Comparison of ENCODE assay signal across 21 mouse cellular contexts in genomic region chr16:33930785-33931184, GRCm38 (mm10). TPM values are rescaled to one million over a fixed set of nuclear protein-coding genes. Genes with fewer than 3 reads are reported as not detected.
A peak's percentile ranks its signal among the peaks of the same experiment; 100 is the strongest.
DNase-seq lines count a peak whose midpoint lies in the region; ATAC-seq lines count a peak whose summit lies in the region.
"Had no signal": no experiment of that assay in that cellular context is flagged by ENCODE, and none has a peak within 500 bp of the region (broad histone marks: within the 10 kb centered on the region; RNA-seq: fewer than 3 reads in every experiment).

No protein-coding gene starts in this region.

- H3K9ac ChIP-seq in kidney, embryonic 14.5 days (ENCODE audit: low read depth, low read length), result no peak overlapping the region
- no peak overlapping the region for H3K9ac ChIP-seq in midbrain, embryonic 13.5 days (replicated peaks)
- H3K9ac ChIP-seq: forebrain, embryonic 13.5 days; hindbrain, embryonic 13.5 days; limb, embryonic 13.5 days; liver, embryonic 14.5 days; neural tube, embryonic 13.5 days had no signal

- no peaks in the 10 kb centered on the region; the same call in 1 of the 2 replicates for H3K36me3 ChIP-seq in kidney, embryonic 14.5 days (ENCODE audit: control insufficient read depth, insufficient read depth, low read length)
- H3K36me3 ChIP-seq in midbrain, embryonic 13.5 days, result no peaks in the 10 kb centered on the region
- H3K36me3 ChIP-seq: hindbrain, embryonic 13.5 days; neural tube, embryonic 13.5 days had no signal

- no peak overlapping the region for H3K27ac ChIP-seq in kidney, embryonic 14.5 days (ENCODE audit: low read depth, low read length)
- no peak overlapping the region for H3K27ac ChIP-seq in midbrain, embryonic 13.5 days
- H3K27ac ChIP-seq: forebrain, embryonic 13.5 days; hindbrain, embryonic 13.5 days; limb, embryonic 13.5 days; liver, embryonic 14.5 days; neural tube, embryonic 13.5 days had no signal

- H3K27me3 ChIP-seq in kidney, embryonic 14.5 days (ENCODE audit: control insufficient read depth, insufficient read depth, low read length), result no peaks in the 10 kb centered on the region
- 0 out of 2 replicates have a peak, but pooled peaks cover 4% of the 10 kb centered on the region for H3K27me3 ChIP-seq in midbrain, embryonic 13.5 days
- H3K27me3 ChIP-seq: limb, embryonic 13.5 days had no signal

- 80% methylated on average over 6 of the region's 6 CpGs for WGBS in kidney, embryonic 14.5 days
- 90% methylated on average over 6 of the region's 6 CpGs for WGBS in midbrain, embryonic 13.5 days

- no peak for ATAC-seq in kidney, embryonic 14.5 days (ENCODE audit: low FRiP score, low TSS enrichment)
- ATAC-seq in midbrain, embryonic 13.5 days, result no peak
- ATAC-seq: forebrain, embryonic 13.5 days; inflammation-experienced regulatory T-cells, adult 6 months had no signal

- intact Hi-C loops in gastrocnemius, postnatal 14 days (cut with DNase I; ENCODE audit: low total_unique reads), result no loop called here
- intact Hi-C loops in heart, postnatal 36 days (cut with DNase I), result no loop called here

- H3K4me1 ChIP-seq in kidney, embryonic 14.5 days (ENCODE audit: control insufficient read depth, insufficient read depth, low read length), result peaks cover 15% of the 10 kb centered on the region
- peaks cover 14% of the 10 kb centered on the region for H3K4me1 ChIP-seq in midbrain, embryonic 13.5 days (replicated peaks)

- H3K4me3 ChIP-seq in kidney, embryonic 14.5 days (ENCODE audit: low read length), result no peak overlapping the region
- no peak overlapping the region for H3K4me3 ChIP-seq in midbrain, embryonic 13.5 days (replicated peaks)
- H3K4me3 ChIP-seq: erythroblast, embryonic 14.5 days; forebrain, embryonic 13.5 days; heart, adult 2 months; hindbrain, embryonic 13.5 days; limb, embryonic 13.5 days; neural tube, embryonic 13.5 days had no signal

- H3K4me2 ChIP-seq in kidney, embryonic 14.5 days (replicated peaks; ENCODE audit: low read depth, low read length), result no peak overlapping the region
- H3K4me2 ChIP-seq in midbrain, embryonic 13.5 days (replicated peaks), result no peak overlapping the region
- H3K4me2 ChIP-seq: forebrain, embryonic 13.5 days; hindbrain, embryonic 13.5 days; limb, embryonic 13.5 days; neural tube, embryonic 13.5 days had no signal

- H3K9me3 ChIP-seq in kidney, embryonic 14.5 days (ENCODE audit: control insufficient read depth, low read length), result no peaks in the 10 kb centered on the region
- H3K9me3 ChIP-seq in midbrain, embryonic 13.5 days, result no peaks in the 10 kb centered on the region
- H3K9me3 ChIP-seq: forebrain, embryonic 13.5 days; hindbrain, embryonic 13.5 days; limb, embryonic 13.5 days; neural tube, embryonic 13.5 days had no signal

- DNase-seq in kidney, postnatal 10 days, result peak; percentile 63
- DNase-seq in gastrocnemius, adult 8-10 months (ENCODE audit: low spot score in 2 of 2), result peak; percentile 50 to 70
- peak; percentile 80 for DNase-seq in gastrocnemius, postnatal 14 days
- DNase-seq in heart, postnatal 36 days, result peak; percentile 35 to 54
- no peak for DNase-seq in testis, postnatal 14 days (ENCODE audit: low spot score)
- DNase-seq: adrenal gland, adult 2 months; cerebellum, adult 8-10 months; kidney, adult 2 months; kidney, postnatal 36 days; midbrain, embryonic 14.5 days; thymus, postnatal 25 days had no signal

RNA-seq across cellular contexts. Expression of gene Umps, which starts 36.1 kb away (rescaled TPM):
- polyA plus RNA-seq in kidney, embryonic 14.5 days (2014; fragmentation: Nextera tagmentation; extraction: Ambion mirVana), result 49.7 and 72.2 TPM in 2 replicates
- total RNA-seq in gastrocnemius, adult 8-10 months (2022), result 1 to 10 TPM; 6.1 to 7.2 (median 6.5) TPM
- total RNA-seq in gastrocnemius, postnatal 14 days (2021), result 1 to 10 TPM; 5.3 to 7.0 TPM
- total RNA-seq in heart, postnatal 36 days (2021), result 1 to 10 TPM; 7.9 to 8.6 TPM
- polyA plus RNA-seq in midbrain, embryonic 13.5 days (2015; fragmentation: Nextera tagmentation; extraction: Ambion mirVana), result 28.5 and 29.3 TPM in 2 replicates
